Mouse (Mus musculus) heart, adult 2 months (tissue): ENCODE results near the gene Sec16a.

ENCODE experiments used
- CTCF ChIP-seq: fragments of 200-600 bp; IDR thresholded peaks from 2 replicates; pipeline ENCODE4 v1.8.1; 2022; ENCODE audit warnings: antibody characterized with exemption, mild to moderate bottlenecking, moderate library complexity
- EP300 ChIP-seq: fragments of 200-500 bp; IDR thresholded peaks from 2 replicates; pipeline ENCODE4 v1.6.1; 2011; ENCODE audit warnings: low read depth, low read length, control low read depth; ENCODE audit not compliant: insufficient read depth
- POLR2A ChIP-seq: fragments of 200-500 bp; IDR thresholded peaks from 2 replicates; pipeline ENCODE4 v1.6.1; 2011; ENCODE audit warnings: mild to moderate bottlenecking, low read depth, low read length, control low read depth; ENCODE audit not compliant: insufficient read depth

GRCm38 (mm10) chr2:26475505-26476430 is 30.8 kb upstream of the Sec16a start:
- TF ChIP-seq EP300 (no peak), POLR2A (no peak), CTCF (no peak)
